Mouse (Mus musculus): ENCODE measurements around the gene Gramd4.

DNA sequence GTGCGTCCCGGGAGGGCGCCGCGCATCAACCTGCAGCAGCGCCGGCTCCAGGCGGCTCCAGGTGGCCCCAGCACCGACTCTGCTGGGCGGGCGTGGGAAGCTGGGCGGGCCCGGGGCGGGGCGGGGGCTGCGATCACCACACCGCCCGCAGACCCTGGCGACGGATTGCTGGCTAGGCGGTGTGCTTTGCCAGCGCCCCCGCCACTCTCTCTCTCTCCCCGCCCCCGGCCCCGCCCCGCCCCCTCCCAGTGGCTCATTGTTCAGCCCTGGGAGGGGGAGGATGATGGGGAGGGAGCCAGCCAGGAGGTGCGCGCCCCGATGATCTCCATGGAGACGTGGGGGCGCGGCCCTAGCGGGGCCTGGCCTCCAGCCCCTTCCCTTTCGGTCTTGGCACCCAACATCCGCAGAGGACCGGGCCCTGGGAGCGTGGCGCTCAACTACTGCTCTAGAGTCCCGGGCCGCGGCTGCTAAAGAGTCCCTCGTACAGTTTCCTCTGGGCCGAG lies 23.4 kb upstream of the Gramd4 start:
- no peak for TF ChIP-seq ZC3H11A (IDR thresholded peaks at IDR 0.05; ENCODE audit: borderline replicate concordance, low read depth, low read length)
- TF ChIP-seq CHD2 (IDR thresholded peaks at IDR 0.05; ENCODE audit: low read depth, low read length), result no peak

All from ES-E14 (cell line).